Mouse (Mus musculus) naive thymus-derived CD4-positive, alpha-beta T cell, adult 5 months (primary cell): Measurements from ENCODE around the gene Osr1. TPM values are rescaled to one million over a fixed set of nuclear protein-coding genes. Genes with fewer than 3 reads are reported as not detected.

Experiments used
- polyA plus RNA-seq: library from polyadenylated mRNA; unstranded; fragments of 100-300 nt; shearing (Covaris generic); gene quantifications from one replicate; pipeline ENCODE4 v1.2.1, GENCODE M21; 2017

Osr1 gene
- polyA plus RNA-seq, result not detected

GRCm38 (mm10) chr12:9569971-9570370 is at the start of gene Osr1:
Gene Osr1 (plus strand): TSS chr12:9570116.

